Mouse (Mus musculus) G1E (cell line): ENCODE data around the gene Cep170b.

ENCODE experiments used
- CTCF ChIP-seq: IDR thresholded peaks from 2 replicates; pipeline ENCODE4 v1.5.1; 2012; ENCODE audit warnings: low read depth, low read length, inconsistent platforms, mixed read lengths
- GATA1 ChIP-seq: IDR thresholded peaks from 2 replicates; pipeline ENCODE4 v1.6.1; 2012; ENCODE audit warnings: borderline replicate concordance, low read length, inconsistent platforms, mixed read lengths
- POLR2AphosphoS5 ChIP-seq: IDR thresholded peaks from 2 replicates; pipeline ENCODE4 v1.6.1; 2012; ENCODE audit warnings: low read depth, low read length, inconsistent platforms; ENCODE audit not compliant: insufficient replicate concordance

- no peak for TF ChIP-seq GATA1
- peak; percentile 59; the same call in 1 of the 2 replicates for TF ChIP-seq CTCF
- TF ChIP-seq POLR2AphosphoS5, result no peak
Measured at GRCm38 (mm10) chr12:112724077-112724805, 4.0 kb downstream of the Cep170b start.
